Mouse (Mus musculus) right cerebral cortex, adult 18-20 months (tissue): ENCODE data around the gene Cplx3.

Experiments used
- DNase-seq: peaks from one replicate; pipeline ENCODE4 v3.0.0; 2022; ENCODE audit warnings: mixed read lengths

The Cplx3 gene

GRCm38 (mm10) chr9:57606139-57606851 is at the start of gene Cplx3:
Gene Cplx3, minus strand, starts transcription at chr9:57606281.
- no peak for DNase-seq

- DNase-seq: peak; percentile 90
Measured at GRCm38 (mm10) chr9:57655749-57656148, 49.7 kb upstream of the Cplx3 start.

- no peak for DNase-seq
Measured at GRCm38 (mm10) chr9:57654966-57655365, 48.9 kb upstream of the Cplx3 start.

- DNase-seq: no peak
Measured at GRCm38 (mm10) chr9:57653283-57653682, 47.2 kb upstream of the Cplx3 start, which contains the start of gene Csk. Gene Csk, minus strand, starts transcription at chr9:57653631.

- DNase-seq: no peak
Measured at GRCm38 (mm10) chr9:57652855-57653254, 46.8 kb upstream of the Cplx3 start.

GRCm38 (mm10) chr9:57652351-57652750 is 46.3 kb upstream of the Cplx3 start:
- DNase-seq: no peak

GRCm38 (mm10) chr9:57650786-57651311 is 44.8 kb upstream of the Cplx3 start:
- DNase-seq: no peak

GRCm38 (mm10) chr9:57650130-57650785 is 44.2 kb upstream of the Cplx3 start:
- no peak for DNase-seq

GRCm38 (mm10) chr9:57647286-57648108 is 41.4 kb upstream of the Cplx3 start:
- DNase-seq: no peak

- DNase-seq: no peak
Measured at GRCm38 (mm10) chr9:57646551-57647103, 40.5 kb upstream of the Cplx3 start.

GRCm38 (mm10) chr9:57644944-57645893 is 39.1 kb upstream of the Cplx3 start:
- DNase-seq: peak; percentile 89

GRCm38 (mm10) chr9:57644442-57644943 is 38.4 kb upstream of the Cplx3 start:
- no peak for DNase-seq

GRCm38 (mm10) chr9:57643856-57644180 is 37.7 kb upstream of the Cplx3 start:
- no peak for DNase-seq

- DNase-seq: no peak
Measured at GRCm38 (mm10) chr9:57643169-57643855, 37.2 kb upstream of the Cplx3 start.

GRCm38 (mm10) chr9:57641775-57642550 is 35.9 kb upstream of the Cplx3 start:
- DNase-seq: no peak

- DNase-seq: no peak
Measured at GRCm38 (mm10) chr9:57641022-57641421, 34.9 kb upstream of the Cplx3 start.

- peak; percentile 39 for DNase-seq
Measured at GRCm38 (mm10) chr9:57640384-57640783, 34.3 kb upstream of the Cplx3 start.

- DNase-seq: no peak
Measured at GRCm38 (mm10) chr9:57639661-57640328, 33.7 kb upstream of the Cplx3 start.

GRCm38 (mm10) chr9:57638651-57639459 is 32.8 kb upstream of the Cplx3 start:
- no peak for DNase-seq
